Mouse (Mus musculus): ENCODE data around the gene Grid2. TPM values are rescaled to one million over a fixed set of nuclear protein-coding genes. Genes with fewer than 3 reads are reported as not detected.

The Grid2 gene
- polyA plus RNA-seq, 1 experiment: not detected

DNA sequence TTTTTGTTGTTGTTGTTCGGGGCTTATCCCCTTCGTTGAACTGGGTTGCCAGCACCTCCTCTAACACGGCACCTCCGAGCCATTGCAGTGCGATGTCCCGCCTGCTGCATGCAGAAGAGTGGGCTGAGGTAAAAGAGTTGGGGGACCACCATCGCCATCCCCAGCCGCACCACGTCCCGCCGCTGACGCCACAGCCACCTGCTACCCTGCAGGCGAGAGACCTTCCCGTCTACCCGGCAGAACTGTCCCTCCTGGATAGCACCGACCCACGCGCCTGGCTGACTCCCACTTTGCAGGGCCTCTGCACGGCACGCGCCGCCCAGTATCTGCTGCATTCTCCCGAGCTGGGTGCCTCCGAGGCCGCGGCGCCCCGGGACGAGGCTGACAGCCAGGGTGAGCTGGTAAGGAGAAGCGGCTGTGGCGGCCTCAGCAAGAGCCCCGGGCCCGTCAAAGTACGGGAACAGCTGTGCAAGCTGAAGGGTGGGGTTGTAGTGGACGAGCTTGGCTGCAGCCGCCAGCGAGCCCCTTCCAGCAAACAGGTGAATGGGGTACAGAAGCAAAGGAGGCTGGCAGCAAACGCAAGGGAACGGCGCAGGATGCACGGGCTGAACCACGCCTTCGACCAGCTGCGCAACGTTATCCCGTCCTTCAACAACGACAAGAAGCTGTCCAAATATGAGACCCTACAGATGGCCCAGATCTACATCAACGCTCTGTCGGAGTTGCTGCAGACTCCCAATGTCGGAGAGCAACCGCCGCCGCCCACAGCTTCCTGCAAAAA lies 1473.7 kb downstream of the Grid2 start:
- no peak overlapping the region for H3K4me3 ChIP-seq (replicated peaks)
- H3K27me3 ChIP-seq (ENCODE audit: control insufficient read depth): peaks cover 75% of the 10 kb centered on the region
- H3K9me3 ChIP-seq (ENCODE audit: control insufficient read depth, low read length): peaks cover 2% of the 10 kb centered on the region; the same call in 1 of the 2 replicates
- TF ChIP-seq GATA1 (IDR thresholded peaks at IDR 0.05; ENCODE audit: low read length) (no peak), TAL1 (IDR thresholded peaks at IDR 0.05; ENCODE audit: low read length) (no peak)
- H3K4me1 ChIP-seq (ENCODE audit: control insufficient read depth): peaks cover 2% of the 10 kb centered on the region; the same call in 1 of the 2 replicates
- H3K36me3 ChIP-seq (ENCODE audit: control insufficient read depth): no peaks in the 10 kb centered on the region

DNA sequence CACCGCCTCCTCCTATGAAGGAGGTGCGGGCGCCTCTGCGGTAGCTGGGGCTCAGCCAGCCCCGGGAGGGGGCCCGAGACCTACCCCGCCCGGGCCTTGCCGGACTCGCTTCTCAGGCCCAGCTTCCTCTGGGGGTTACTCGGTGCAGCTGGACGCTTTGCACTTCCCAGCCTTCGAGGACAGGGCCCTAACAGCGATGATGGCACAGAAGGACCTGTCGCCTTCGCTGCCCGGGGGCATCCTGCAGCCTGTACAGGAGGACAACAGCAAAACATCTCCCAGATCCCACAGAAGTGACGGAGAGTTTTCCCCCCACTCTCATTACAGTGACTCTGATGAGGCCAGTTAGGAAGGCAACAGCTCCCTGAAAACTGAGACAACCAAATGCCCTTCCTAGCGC lies 1474.4 kb downstream of the Grid2 start:
- Histone ChIP-seq H3K4me1 (ENCODE audit: control insufficient read depth) (peaks cover 2% of the 10 kb centered on the region; the same call in 1 of the 2 replicates), H3K36me3 (ENCODE audit: control insufficient read depth) (no peaks in the 10 kb centered on the region), H3K4me3 (replicated peaks) (no peak overlapping the region), H3K27me3 (ENCODE audit: control insufficient read depth) (peaks cover 81% of the 10 kb centered on the region), H3K9me3 (ENCODE audit: control insufficient read depth, low read length) (peaks cover 2% of the 10 kb centered on the region; the same call in 1 of the 2 replicates)
- TF ChIP-seq TAL1 (IDR thresholded peaks at IDR 0.05; ENCODE audit: low read length): no peak
- no peak for TF ChIP-seq GATA1 (IDR thresholded peaks at IDR 0.05; ENCODE audit: low read length)

DNA sequence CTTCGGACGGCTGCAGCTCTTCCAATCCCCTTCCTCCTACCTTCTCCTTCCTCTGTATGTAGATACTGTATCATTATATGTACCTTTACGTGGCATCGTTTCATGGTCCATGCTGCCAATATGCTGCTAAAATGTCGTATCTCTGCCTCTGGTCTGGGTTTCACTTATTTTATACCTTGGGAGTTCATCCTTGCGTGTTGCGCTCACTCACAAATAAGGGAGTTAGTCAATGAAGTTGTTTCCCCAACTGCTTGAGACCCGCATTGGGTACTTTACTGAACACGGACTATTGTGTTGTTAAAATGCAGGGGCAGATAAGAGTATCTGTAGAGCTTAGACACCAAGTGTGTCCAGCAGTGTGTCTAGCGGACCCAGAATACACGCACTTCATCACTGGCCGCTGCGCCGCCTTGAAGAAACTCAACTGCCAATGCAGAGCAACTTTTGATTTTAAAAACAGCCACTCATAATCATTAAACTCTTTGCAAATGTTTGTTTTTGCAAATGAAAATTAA lies 1474.9 kb downstream of the Grid2 start:
- Histone ChIP-seq H3K4me1 (ENCODE audit: control insufficient read depth) (peaks cover 2% of the 10 kb centered on the region; the same call in 1 of the 2 replicates), H3K4me3 (replicated peaks) (no peak overlapping the region), H3K9me3 (ENCODE audit: control insufficient read depth, low read length) (peaks cover 2% of the 10 kb centered on the region; the same call in 1 of the 2 replicates), H3K27me3 (ENCODE audit: control insufficient read depth) (peaks cover 87% of the 10 kb centered on the region), H3K36me3 (ENCODE audit: control insufficient read depth) (no peaks in the 10 kb centered on the region)
- TF ChIP-seq TAL1 (IDR thresholded peaks at IDR 0.05; ENCODE audit: low read length) (no peak), GATA1 (IDR thresholded peaks at IDR 0.05; ENCODE audit: low read length) (no peak)

DNA sequence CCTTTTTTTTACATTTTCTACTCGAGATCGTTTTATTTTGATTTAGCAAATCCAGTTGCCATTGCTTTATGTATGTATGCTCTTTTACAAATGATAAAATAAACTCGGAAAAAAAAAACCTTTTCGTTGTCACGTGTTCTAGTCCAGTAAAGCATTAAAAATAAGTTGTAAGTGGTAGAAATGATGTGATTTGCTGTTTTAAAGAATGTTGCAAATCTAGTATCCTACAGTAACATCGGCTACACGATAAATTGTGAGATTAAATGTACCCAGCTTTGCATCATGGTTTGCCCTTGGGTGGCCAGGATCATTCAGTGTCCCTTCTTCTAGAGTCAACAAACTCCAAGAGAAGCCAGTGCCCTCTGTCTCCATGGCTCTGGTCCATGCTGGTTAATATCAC lies 1475.5 kb downstream of the Grid2 start:
- Histone ChIP-seq H3K36me3 (ENCODE audit: control insufficient read depth) (no peaks in the 10 kb centered on the region), H3K4me1 (ENCODE audit: control insufficient read depth) (peaks cover 2% of the 10 kb centered on the region; the same call in 1 of the 2 replicates), H3K9me3 (ENCODE audit: control insufficient read depth, low read length) (peaks cover 2% of the 10 kb centered on the region; the same call in 1 of the 2 replicates), H3K4me3 (replicated peaks) (no peak overlapping the region), H3K27me3 (ENCODE audit: control insufficient read depth) (peaks cover 90% of the 10 kb centered on the region)
- TF ChIP-seq GATA1 (IDR thresholded peaks at IDR 0.05; ENCODE audit: low read length) (no peak), TAL1 (IDR thresholded peaks at IDR 0.05; ENCODE audit: low read length) (no peak)

DNA sequence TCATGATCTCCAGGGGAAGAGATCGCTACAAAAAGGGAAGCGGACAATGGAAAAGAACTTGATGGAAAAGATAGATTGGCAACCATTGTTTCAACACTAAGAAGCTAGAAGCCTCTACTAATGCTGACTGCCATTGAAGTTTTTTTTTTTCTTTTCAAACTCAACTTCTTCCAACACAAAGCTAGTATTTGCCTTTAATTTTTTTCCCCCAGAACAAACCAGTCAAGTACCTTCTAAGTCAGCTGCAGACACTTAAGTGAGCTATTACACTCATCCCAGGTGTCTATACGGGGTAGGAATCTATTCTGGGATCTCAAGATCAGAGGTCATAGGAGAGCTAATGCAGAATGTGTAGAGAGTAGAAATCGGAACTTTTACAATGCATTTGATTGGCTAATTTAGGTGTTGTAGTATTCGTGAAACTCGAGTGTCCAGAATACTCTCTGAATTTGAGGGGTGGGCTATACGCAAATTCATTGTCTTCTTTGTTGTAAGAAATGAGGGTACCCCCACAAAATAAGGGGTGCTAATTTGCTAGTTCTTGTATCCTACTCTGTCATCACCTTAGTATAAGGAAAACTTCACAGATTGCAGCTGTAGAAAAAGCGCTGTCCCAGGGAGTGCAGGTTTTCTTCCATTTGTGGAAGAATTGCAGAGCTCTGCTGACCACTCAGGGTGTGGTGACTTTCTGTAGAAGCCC lies 1476.1 kb downstream of the Grid2 start:
- Histone ChIP-seq H3K4me1 (ENCODE audit: control insufficient read depth) (peaks cover 2% of the 10 kb centered on the region; the same call in 1 of the 2 replicates), H3K9me3 (ENCODE audit: control insufficient read depth, low read length) (peaks cover 2% of the 10 kb centered on the region; the same call in 1 of the 2 replicates), H3K27me3 (ENCODE audit: control insufficient read depth) (peaks cover 92% of the 10 kb centered on the region), H3K36me3 (ENCODE audit: control insufficient read depth) (no peaks in the 10 kb centered on the region), H3K4me3 (replicated peaks) (no peak overlapping the region)
- TF ChIP-seq GATA1 (IDR thresholded peaks at IDR 0.05; ENCODE audit: low read length): no peak
- TF ChIP-seq TAL1 (IDR thresholded peaks at IDR 0.05; ENCODE audit: low read length): no peak

DNA sequence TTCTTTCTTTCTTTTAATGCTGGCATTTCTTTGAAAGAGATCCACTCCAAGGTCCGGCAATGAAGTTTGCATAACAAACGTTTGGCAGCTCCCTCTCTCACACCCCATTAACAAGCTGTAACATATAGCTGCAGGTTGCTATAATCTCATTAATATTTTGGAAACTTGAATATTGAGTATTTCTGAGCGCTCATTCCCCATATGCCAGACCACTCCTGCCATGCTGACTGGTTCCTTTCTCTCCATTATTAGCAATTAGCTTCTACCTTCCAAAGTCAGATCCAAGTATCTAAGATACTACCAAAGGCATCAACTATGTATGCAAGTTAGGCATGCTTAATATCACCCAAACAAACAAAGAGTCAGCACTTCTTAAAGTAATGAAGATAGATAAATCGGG lies 1477.6 kb downstream of the Grid2 start:
- Histone ChIP-seq H3K4me3 (replicated peaks) (no peak overlapping the region), H3K4me1 (ENCODE audit: control insufficient read depth) (peaks cover 2% of the 10 kb centered on the region; the same call in 1 of the 2 replicates), H3K27me3 (ENCODE audit: control insufficient read depth) (peaks cover 78% of the 10 kb centered on the region), H3K36me3 (ENCODE audit: control insufficient read depth) (no peaks in the 10 kb centered on the region), H3K9me3 (ENCODE audit: control insufficient read depth, low read length) (peaks cover 2% of the 10 kb centered on the region; the same call in 1 of the 2 replicates)
- TF ChIP-seq TAL1 (IDR thresholded peaks at IDR 0.05; ENCODE audit: low read length) (no peak), GATA1 (IDR thresholded peaks at IDR 0.05; ENCODE audit: low read length) (no peak)

DNA sequence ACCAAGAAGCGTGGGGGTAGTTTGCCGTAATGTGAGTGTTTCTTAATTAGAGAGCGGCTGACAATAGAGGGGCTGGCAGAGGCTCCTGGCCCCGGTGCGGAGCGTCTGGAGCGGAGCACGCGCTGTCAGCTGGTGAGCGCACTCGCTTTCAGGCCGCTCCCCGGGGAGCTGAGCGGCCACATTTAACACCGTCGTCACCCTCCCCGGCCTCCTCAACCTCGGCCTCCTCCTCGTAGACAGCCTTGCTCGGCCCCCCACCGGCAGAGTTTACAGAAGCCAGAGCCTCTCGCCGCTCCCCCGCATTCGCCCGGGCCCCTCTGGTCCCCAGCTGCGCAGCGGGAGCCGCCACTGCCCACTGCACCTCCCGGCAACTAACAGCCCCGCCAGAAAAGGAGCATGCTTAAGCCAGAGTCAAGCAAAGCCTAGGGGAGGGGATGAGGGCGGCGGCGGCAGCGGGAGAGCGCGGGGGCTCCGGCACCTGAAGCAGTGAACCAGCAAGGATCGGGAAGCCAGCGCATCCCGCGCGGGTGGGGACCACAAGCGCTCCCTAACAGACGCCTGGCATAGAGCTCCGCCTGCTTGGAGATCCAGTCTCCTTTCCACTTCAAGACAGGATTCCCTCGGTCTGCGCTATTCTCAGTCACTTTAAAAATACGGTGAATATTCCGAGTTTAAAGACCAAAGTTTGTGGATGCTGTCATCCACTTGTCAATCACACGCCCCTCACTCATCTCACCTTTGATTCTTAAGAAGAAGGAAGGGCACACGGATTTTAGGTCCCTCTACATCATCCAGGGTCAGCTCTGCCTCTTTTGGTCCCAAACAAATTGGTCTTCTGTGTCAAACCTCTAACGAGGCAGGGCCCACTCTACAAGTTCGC lies 1479.0 kb downstream of the Grid2 start:
- Histone ChIP-seq H3K4me1 (ENCODE audit: control insufficient read depth) (no peaks in the 10 kb centered on the region), H3K9me3 (ENCODE audit: control insufficient read depth, low read length) (no peaks in the 10 kb centered on the region; the same call in 1 of the 2 replicates), H3K36me3 (ENCODE audit: control insufficient read depth) (no peaks in the 10 kb centered on the region), H3K4me3 (replicated peaks) (no peak overlapping the region), H3K27me3 (ENCODE audit: control insufficient read depth) (peaks cover 64% of the 10 kb centered on the region)
- TF ChIP-seq GATA1 (IDR thresholded peaks at IDR 0.05; ENCODE audit: low read length) (no peak), TAL1 (IDR thresholded peaks at IDR 0.05; ENCODE audit: low read length) (no peak)

DNA sequence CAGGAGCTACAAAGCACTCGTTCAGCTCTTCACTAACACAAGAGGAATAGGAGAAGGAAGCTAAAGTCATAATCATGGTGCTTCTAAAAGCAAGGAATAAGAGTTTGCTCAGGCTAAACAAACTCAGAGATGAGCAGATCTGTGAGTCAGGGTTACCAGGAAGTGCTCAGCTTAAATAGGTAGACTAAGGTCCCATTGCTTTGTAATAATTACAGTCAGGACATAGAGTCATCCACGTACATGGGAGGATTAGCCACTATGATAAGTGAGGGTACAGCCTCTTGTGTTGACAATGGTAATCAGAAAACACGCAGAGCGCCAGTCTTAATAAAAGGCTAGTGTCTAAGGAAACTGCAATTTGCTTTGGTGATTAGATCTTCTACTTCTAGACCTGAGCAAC lies 1480.6 kb downstream of the Grid2 start:
- H3K4me3 ChIP-seq (replicated peaks): no peak overlapping the region
- no peak for TF ChIP-seq GATA1 (IDR thresholded peaks at IDR 0.05; ENCODE audit: low read length)
- TF ChIP-seq TAL1 (IDR thresholded peaks at IDR 0.05; ENCODE audit: low read length): no peak
- H3K27me3 ChIP-seq (ENCODE audit: control insufficient read depth): peaks cover 48% of the 10 kb centered on the region
- H3K9me3 ChIP-seq (ENCODE audit: control insufficient read depth, low read length): no peaks in the 10 kb centered on the region
- H3K36me3 ChIP-seq (ENCODE audit: control insufficient read depth): no peaks in the 10 kb centered on the region
- H3K4me1 ChIP-seq (ENCODE audit: control insufficient read depth): no peaks in the 10 kb centered on the region

Data from erythroblast, embryonic 14.5 days (primary cell).